Mouse (Mus musculus) heart, embryonic 10.5 days (tissue): ENCODE data around the gene Bri3. TPM values are rescaled to one million over a fixed set of nuclear protein-coding genes. Genes with fewer than 3 reads are reported as not detected.
"Not testable (repeated sequence)": the region's sequence is repeated elsewhere in the genome, so short reads cannot be mapped to it uniquely, and the experiment has no call there.

Experiments
- DNase-seq: peaks from one replicate; pipeline ENCODE4 v3.0.0-alpha.2; 2017; ENCODE audit warnings: low spot score
- H3K27ac ChIP-seq: fragments of 300-500 bp; sonication (generic); 2 replicates; pipeline ENCODE4 v1.5.1; 2016; ENCODE audit warnings: mild to moderate bottlenecking
- H3K27me3 ChIP-seq: fragments of 300-500 bp; sonication (generic); 2 replicates; pipeline ENCODE4 v1.6.1; 2016; ENCODE audit warnings: mild to moderate bottlenecking; ENCODE audit not compliant: poor library complexity, insufficient read depth, severe bottlenecking
- H3K36me3 ChIP-seq: fragments of 300-500 bp; sonication (generic); 2 replicates; pipeline ENCODE4 v1.6.1; 2016; ENCODE audit warnings: mild to moderate bottlenecking, moderate library complexity
- H3K4me1 ChIP-seq: fragments of 300-500 bp; sonication (generic); 2 replicates; pipeline ENCODE4 v1.6.1; 2016; ENCODE audit warnings: mild to moderate bottlenecking
- H3K4me3 ChIP-seq: fragments of 300-500 bp; sonication (generic); 2 replicates; pipeline ENCODE4 v1.5.1; 2016; ENCODE audit warnings: mild to moderate bottlenecking, moderate library complexity
- H3K9me3 ChIP-seq: fragments of 300-500 bp; sonication (generic); 2 replicates; pipeline ENCODE4 v1.6.1; 2016; ENCODE audit warnings: mild to moderate bottlenecking, moderate library complexity
- WGBS: fragments of 180-500 bp; shearing (Covaris S2); methylation state at CpG from one replicate; pipeline ENCODE4 v1.1.7; 2016; 5-methylcytosine and 5-hydroxymethylcytosine counted together
- polyA plus RNA-seq: library from polyadenylated mRNA; unstranded; fragments of >200 nt; fragmentation: Nextera tagmentation; extraction: Ambion mirVana; gene quantifications from 2 replicates; pipeline ENCODE4 v1.2.1, GENCODE M21; 2016

Gene Bri3
- polyA plus RNA-seq, 1 experiment from 2014 or later: 110 TPM

DNA sequence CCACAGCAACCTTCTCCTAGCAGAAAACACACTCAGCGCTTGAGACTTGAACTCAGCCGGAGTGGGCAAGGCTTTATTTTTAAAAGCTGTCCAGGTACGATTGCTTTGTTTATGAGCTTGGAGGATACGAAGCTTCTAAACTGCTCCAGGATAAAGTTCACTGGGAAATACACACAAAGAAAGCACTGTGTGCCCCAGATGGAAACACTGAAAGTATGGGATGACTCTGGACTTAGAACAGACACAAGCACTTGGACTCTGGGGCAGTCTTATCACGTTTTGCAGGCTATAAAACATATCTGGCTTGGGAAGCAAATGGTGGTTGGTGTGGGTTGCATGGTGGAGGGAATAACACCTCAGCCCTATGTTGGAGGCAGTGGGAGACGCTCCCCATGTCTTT lies 115.6 kb downstream of the Bri3 start:
- H3K27me3 ChIP-seq: no peaks in the 10 kb centered on the region
- DNase-seq: no peak
- peaks cover 18% of the 10 kb centered on the region; the same call in 1 of the 2 replicates for H3K4me1 ChIP-seq
- no peaks in the 10 kb centered on the region for H3K36me3 ChIP-seq
- WGBS: 78% methylated on average over 6 of the region's 6 CpGs
- H3K27ac ChIP-seq: no peak overlapping the region
- no peak overlapping the region for H3K4me3 ChIP-seq
- no peaks in the 10 kb centered on the region for H3K9me3 ChIP-seq

DNA sequence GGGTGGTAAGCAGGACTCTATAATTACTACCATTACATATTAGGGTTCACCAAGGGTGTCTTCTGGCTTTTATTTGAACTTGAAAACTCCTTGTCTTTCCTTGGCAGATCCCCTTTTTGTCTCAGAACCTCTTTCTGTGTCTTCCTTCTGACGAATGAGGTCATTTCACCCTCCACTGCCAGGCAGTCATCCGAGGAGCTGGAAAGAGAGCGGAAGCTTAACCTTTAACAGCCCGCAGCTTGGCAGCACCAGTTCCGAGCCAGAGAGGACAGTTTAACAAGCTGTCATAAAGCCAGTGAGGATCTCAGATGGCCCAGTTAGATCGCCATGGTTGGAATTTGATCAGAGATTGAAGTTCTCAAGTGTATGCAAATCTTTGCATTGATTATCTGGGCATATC lies 116.1 kb downstream of the Bri3 start:
- H3K4me1 ChIP-seq: peaks cover 18% of the 10 kb centered on the region; the same call in 1 of the 2 replicates
- H3K4me3 ChIP-seq: no peak overlapping the region
- H3K9me3 ChIP-seq: no peaks in the 10 kb centered on the region
- no peaks in the 10 kb centered on the region for H3K27me3 ChIP-seq
- H3K27ac ChIP-seq: no peak overlapping the region
- no peaks in the 10 kb centered on the region for H3K36me3 ChIP-seq
- WGBS: 66% methylated on average over 6 of the region's 6 CpGs
- no peak for DNase-seq

DNA sequence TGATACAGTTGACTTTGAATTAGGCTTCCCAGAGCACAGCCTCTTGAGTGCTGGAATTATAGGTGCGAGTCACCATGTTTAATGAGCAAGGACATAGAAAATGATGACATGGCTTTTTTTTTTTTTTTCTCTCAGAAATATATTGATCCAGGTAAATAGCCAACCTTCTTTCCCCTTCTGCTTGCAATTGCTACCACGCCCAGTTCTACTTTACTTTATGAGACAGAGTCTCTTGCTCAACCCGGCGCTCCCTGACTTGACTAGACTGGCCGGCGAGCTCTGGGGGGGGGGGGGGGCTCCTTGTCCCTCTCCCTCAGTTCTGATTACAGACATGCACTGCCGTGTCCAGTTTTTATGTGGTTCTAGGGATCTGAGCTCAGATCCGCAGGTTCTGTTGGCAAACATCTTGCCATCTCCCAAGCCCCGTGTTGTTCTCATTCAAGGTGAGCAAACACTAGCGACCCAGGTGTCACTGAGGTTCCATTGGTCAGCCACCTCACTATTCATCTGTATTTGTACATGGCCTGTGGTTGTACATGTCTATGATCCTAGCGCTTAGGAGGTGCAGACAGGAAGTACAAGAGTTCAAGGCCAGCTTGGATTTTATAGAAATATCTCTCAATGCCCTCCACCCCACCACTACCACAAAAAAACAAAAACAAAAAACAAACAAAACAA lies 120.6 kb downstream of the Bri3 start:
- WGBS: 89% methylated on average over 11 of the region's 11 CpGs
- peaks cover 4% of the 10 kb centered on the region; the same call in 1 of the 2 replicates for H3K4me1 ChIP-seq
- H3K27me3 ChIP-seq: no peaks in the 10 kb centered on the region
- DNase-seq: no peak
- H3K4me3 ChIP-seq: no peak overlapping the region
- H3K27ac ChIP-seq: no peak overlapping the region
- H3K36me3 ChIP-seq: no peaks in the 10 kb centered on the region
- H3K9me3 ChIP-seq: no peaks in the 10 kb centered on the region

DNA sequence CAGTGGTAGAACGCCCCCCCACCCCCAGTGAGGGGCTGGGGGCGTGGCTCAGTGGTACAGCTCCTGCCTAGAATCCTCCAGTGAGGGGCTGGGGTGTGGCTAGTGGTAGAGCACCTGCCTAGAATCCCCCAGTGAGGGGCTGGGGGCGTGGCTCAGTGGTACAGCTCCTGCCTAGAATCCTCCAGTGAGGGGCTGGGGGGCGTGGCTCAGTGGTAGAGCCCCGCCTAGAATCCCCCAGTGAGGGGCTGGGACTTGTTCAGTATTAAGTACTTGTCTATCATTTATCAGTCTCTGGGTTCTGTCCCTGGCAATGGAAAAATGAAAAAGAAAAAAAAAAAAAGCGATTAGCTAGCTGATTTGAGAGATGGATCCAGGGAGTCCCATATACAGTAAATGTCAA lies 122.3 kb downstream of the Bri3 start:
- H3K27me3 ChIP-seq, H3K9me3 ChIP-seq, H3K36me3 ChIP-seq, DNase-seq, H3K27ac ChIP-seq, H3K4me3 ChIP-seq: not testable (repeated sequence)
- WGBS: 69% methylated on average over 6 of the region's 6 CpGs
- H3K4me1 ChIP-seq: peaks cover 12% of the 10 kb centered on the region

GRCm38 (mm10) chr5:144368661-144369205 lies 124.5 kb downstream of the Bri3 start:
- H3K4me3 ChIP-seq: no peak overlapping the region
- no peaks in the 10 kb centered on the region for H3K36me3 ChIP-seq
- H3K27me3 ChIP-seq: no peaks in the 10 kb centered on the region
- DNase-seq: no peak
- no peaks in the 10 kb centered on the region for H3K9me3 ChIP-seq
- WGBS: 81% methylated on average over 9 of the region's 9 CpGs
- no peak overlapping the region for H3K27ac ChIP-seq
- peaks cover 12% of the 10 kb centered on the region for H3K4me1 ChIP-seq

- Histone ChIP-seq H3K4me1 (peaks cover 8% of the 10 kb centered on the region), H3K27ac (no peak overlapping the region), H3K27me3 (no peaks in the 10 kb centered on the region), H3K9me3 (no peaks in the 10 kb centered on the region), H3K36me3 (no peaks in the 10 kb centered on the region), H3K4me3 (no peak overlapping the region)
- WGBS: 7% methylated on average over 6 of the region's 6 CpGs
- DNase-seq: no peak
These were observed 126.7 kb downstream of the Bri3 start for GRCm38 (mm10) chr5:144370986-144371385.

- no peak for DNase-seq
- Histone ChIP-seq H3K27ac (no peak overlapping the region), H3K36me3 (no peaks in the 10 kb centered on the region), H3K9me3 (no peaks in the 10 kb centered on the region), H3K27me3 (no peaks in the 10 kb centered on the region), H3K4me3 (no peak overlapping the region), H3K4me1 (peaks cover 8% of the 10 kb centered on the region)
- 25% methylated on average over 2 of the region's 2 CpGs for WGBS
These were observed 127.9 kb downstream of the Bri3 start for GRCm38 (mm10) chr5:144372177-144372576.

GRCm38 (mm10) chr5:144372885-144373284 lies 128.6 kb downstream of the Bri3 start:
- 88% methylated on average over 2 of the region's 2 CpGs for WGBS
- H3K4me3 ChIP-seq: no peak overlapping the region
- 0 out of 2 replicates have a peak, but pooled peaks cover 4% of the 10 kb centered on the region for H3K9me3 ChIP-seq
- H3K36me3 ChIP-seq: no peaks in the 10 kb centered on the region
- peaks cover 8% of the 10 kb centered on the region for H3K4me1 ChIP-seq
- no peaks in the 10 kb centered on the region for H3K27me3 ChIP-seq
- no peak for DNase-seq
- no peak overlapping the region for H3K27ac ChIP-seq

- Histone ChIP-seq H3K27ac (no peak overlapping the region), H3K36me3 (no peaks in the 10 kb centered on the region), H3K4me1 (no peaks in the 10 kb centered on the region), H3K4me3 (no peak overlapping the region), H3K27me3 (no peaks in the 10 kb centered on the region), H3K9me3 (0 out of 2 replicates have a peak, but pooled peaks cover 4% of the 10 kb centered on the region)
- no peak for DNase-seq
- 90% methylated on average over 4 of the region's 4 CpGs for WGBS
These were observed 135.2 kb downstream of the Bri3 start for GRCm38 (mm10) chr5:144379431-144379830.

DNA sequence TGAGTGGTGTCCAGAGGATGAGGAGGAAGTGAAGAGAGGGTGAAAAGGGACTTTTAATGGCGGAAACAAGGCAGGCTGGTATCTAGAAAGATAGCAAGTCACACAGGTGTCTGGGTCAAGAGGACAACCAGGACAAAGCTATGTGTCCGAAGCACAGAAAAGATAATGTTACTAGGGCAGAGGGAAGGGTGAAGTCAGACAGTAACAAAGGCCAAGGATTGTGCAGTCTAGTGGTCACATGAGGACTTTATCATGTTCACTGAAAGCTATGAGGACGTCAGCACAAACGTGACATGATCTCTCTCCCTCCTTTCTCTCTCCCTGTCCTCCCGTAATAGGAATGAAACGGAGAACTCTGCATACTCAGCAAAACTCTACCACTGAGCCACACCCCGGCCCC lies 136.5 kb downstream of the Bri3 start:
- H3K4me3 ChIP-seq: no peak overlapping the region
- H3K27me3 ChIP-seq: no peaks in the 10 kb centered on the region
- WGBS: 67% methylated on average over 7 of the region's 7 CpGs
- no peaks in the 10 kb centered on the region for H3K36me3 ChIP-seq
- H3K27ac ChIP-seq: no peak overlapping the region
- H3K4me1 ChIP-seq: no peaks in the 10 kb centered on the region
- 0 out of 2 replicates have a peak, but pooled peaks cover 4% of the 10 kb centered on the region for H3K9me3 ChIP-seq
- DNase-seq: no peak

DNA sequence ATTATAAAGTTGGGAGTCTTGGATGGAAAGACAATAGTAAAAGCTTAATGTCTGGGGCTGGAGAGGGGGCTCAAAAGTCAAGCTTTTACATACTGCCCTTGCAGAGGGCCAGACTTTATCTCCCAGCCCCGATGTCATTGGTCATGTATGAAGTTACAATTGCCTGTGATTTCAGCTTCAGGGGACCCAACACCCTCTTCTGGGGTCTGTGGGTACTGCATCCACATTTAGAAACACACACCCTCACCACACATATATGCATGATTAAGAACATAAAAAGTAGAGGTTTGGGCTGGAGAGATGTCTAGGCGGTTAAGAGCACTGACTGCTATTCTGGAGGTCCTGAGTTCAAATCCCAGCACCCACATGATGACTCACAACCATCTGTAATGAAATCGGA lies 137.5 kb downstream of the Bri3 start:
- no peaks in the 10 kb centered on the region for H3K4me1 ChIP-seq
- no peak overlapping the region for H3K4me3 ChIP-seq
- 76% methylated on average over 3 of the region's 3 CpGs for WGBS
- no peak overlapping the region for H3K27ac ChIP-seq
- H3K9me3 ChIP-seq: 0 out of 2 replicates have a peak, but pooled peaks cover 4% of the 10 kb centered on the region
- no peaks in the 10 kb centered on the region for H3K36me3 ChIP-seq
- no peak for DNase-seq
- H3K27me3 ChIP-seq: no peaks in the 10 kb centered on the region

GRCm38 (mm10) chr5:144383936-144384335 lies 139.7 kb downstream of the Bri3 start:
- Histone ChIP-seq H3K4me1 (no peaks in the 10 kb centered on the region), H3K27ac (no peak overlapping the region), H3K36me3 (no peaks in the 10 kb centered on the region), H3K27me3 (no peaks in the 10 kb centered on the region), H3K9me3 (no peaks in the 10 kb centered on the region), H3K4me3 (no peak overlapping the region)
- 61% methylated on average over 3 of the region's 3 CpGs for WGBS
- DNase-seq: no peak

- H3K9me3 ChIP-seq: no peaks in the 10 kb centered on the region
- no peaks in the 10 kb centered on the region for H3K4me1 ChIP-seq
- DNase-seq: no peak
- H3K27me3 ChIP-seq: no peaks in the 10 kb centered on the region
- 12% methylated on average over 6 of the region's 6 CpGs for WGBS
- no peak overlapping the region for H3K27ac ChIP-seq
- H3K36me3 ChIP-seq: no peaks in the 10 kb centered on the region
- no peak overlapping the region for H3K4me3 ChIP-seq
These were observed 143.6 kb downstream of the Bri3 start for GRCm38 (mm10) chr5:144387851-144388250.
